Mouse (Mus musculus): ENCODE results near the gene Ptgfrn.

The Ptgfrn gene

GRCm38 (mm10) chr3:101110043-101110837 is at the start of gene Ptgfrn:
TSS of gene Ptgfrn (minus strand) at chr3:101110278.
- peak; percentile 79 to 92 for DNase-seq (ENCODE audit: inconsistent age in 2 of 2, low spot score in 1 of 2)

GRCm38 (mm10) chr3:101159701-101160100 is 49.6 kb upstream of the Ptgfrn start:
- no peak for DNase-seq (ENCODE audit: inconsistent age in 2 of 2, low spot score in 1 of 2)

- DNase-seq (ENCODE audit: inconsistent age in 2 of 2, low spot score in 1 of 2), result no peak
Observed at GRCm38 (mm10) chr3:101154067-101154466, 44.0 kb upstream of the Ptgfrn start.

- DNase-seq (ENCODE audit: inconsistent age in 2 of 2, low spot score in 1 of 2), result no peak
Observed at GRCm38 (mm10) chr3:101153341-101153740, 43.3 kb upstream of the Ptgfrn start.

- DNase-seq (ENCODE audit: inconsistent age in 2 of 2, low spot score in 1 of 2), result no peak
Observed at GRCm38 (mm10) chr3:101146126-101146772, 36.2 kb upstream of the Ptgfrn start.

GRCm38 (mm10) chr3:101145292-101146046 is 35.4 kb upstream of the Ptgfrn start:
- peak; percentile 55 to 88 for DNase-seq (ENCODE audit: inconsistent age in 2 of 2, low spot score in 1 of 2)

GRCm38 (mm10) chr3:101144366-101144948 is 34.4 kb upstream of the Ptgfrn start:
- peak; percentile 22 to 29 for DNase-seq (ENCODE audit: inconsistent age in 2 of 2, low spot score in 1 of 2)

GRCm38 (mm10) chr3:101143465-101143864 is 33.4 kb upstream of the Ptgfrn start:
- DNase-seq (ENCODE audit: inconsistent age in 2 of 2, low spot score in 1 of 2), result no peak

GRCm38 (mm10) chr3:101141864-101142263 is 31.8 kb upstream of the Ptgfrn start:
- DNase-seq (ENCODE audit: inconsistent age in 2 of 2, low spot score in 1 of 2), result peak; percentile 36 to 79

- DNase-seq (ENCODE audit: inconsistent age in 2 of 2, low spot score in 1 of 2), result no peak
Observed at GRCm38 (mm10) chr3:101139958-101140357, 29.9 kb upstream of the Ptgfrn start.

- no peak for DNase-seq (ENCODE audit: inconsistent age in 2 of 2, low spot score in 1 of 2)
Observed at GRCm38 (mm10) chr3:101136483-101136882, 26.4 kb upstream of the Ptgfrn start.

- DNase-seq (ENCODE audit: inconsistent age in 2 of 2, low spot score in 1 of 2), result no peak
Observed at GRCm38 (mm10) chr3:101134861-101135260, 24.8 kb upstream of the Ptgfrn start.

- DNase-seq (ENCODE audit: inconsistent age in 2 of 2, low spot score in 1 of 2), result no peak
Observed at GRCm38 (mm10) chr3:101132981-101133380, 22.9 kb upstream of the Ptgfrn start.

GRCm38 (mm10) chr3:101131772-101132171 is 21.7 kb upstream of the Ptgfrn start:
- DNase-seq (ENCODE audit: inconsistent age in 2 of 2, low spot score in 1 of 2), result no peak

- peak; percentile 22 to 46 for DNase-seq (ENCODE audit: inconsistent age in 2 of 2, low spot score in 1 of 2)
Observed at GRCm38 (mm10) chr3:101130526-101130925, 20.4 kb upstream of the Ptgfrn start.

GRCm38 (mm10) chr3:101129620-101130019 is 19.5 kb upstream of the Ptgfrn start:
- DNase-seq (ENCODE audit: inconsistent age in 2 of 2, low spot score in 1 of 2), result no peak

- no peak for DNase-seq (ENCODE audit: inconsistent age in 2 of 2, low spot score in 1 of 2)
Observed at GRCm38 (mm10) chr3:101129090-101129489, 19.0 kb upstream of the Ptgfrn start.

- no peak for DNase-seq (ENCODE audit: inconsistent age in 2 of 2, low spot score in 1 of 2)
Observed at GRCm38 (mm10) chr3:101127766-101128165, 17.7 kb upstream of the Ptgfrn start.

GRCm38 (mm10) chr3:101124716-101125115 is 14.6 kb upstream of the Ptgfrn start:
- DNase-seq (ENCODE audit: inconsistent age in 2 of 2, low spot score in 1 of 2), result no peak

GRCm38 (mm10) chr3:101122479-101122878 is 12.4 kb upstream of the Ptgfrn start:
- no peak for DNase-seq (ENCODE audit: inconsistent age in 2 of 2, low spot score in 1 of 2)

- no peak for DNase-seq (ENCODE audit: inconsistent age in 2 of 2, low spot score in 1 of 2)
Observed at GRCm38 (mm10) chr3:101117774-101118173, 7.7 kb upstream of the Ptgfrn start.
